Mouse (Mus musculus): Measurements from ENCODE around the gene Tnfsf4. TPM values are rescaled to one million over a fixed set of nuclear protein-coding genes. Genes with fewer than 3 reads are reported as not detected.

The Tnfsf4 gene
- not detected in 2 replicates for polyA plus RNA-seq (2012; ENCODE audit: low replicate concordance)

DNA sequence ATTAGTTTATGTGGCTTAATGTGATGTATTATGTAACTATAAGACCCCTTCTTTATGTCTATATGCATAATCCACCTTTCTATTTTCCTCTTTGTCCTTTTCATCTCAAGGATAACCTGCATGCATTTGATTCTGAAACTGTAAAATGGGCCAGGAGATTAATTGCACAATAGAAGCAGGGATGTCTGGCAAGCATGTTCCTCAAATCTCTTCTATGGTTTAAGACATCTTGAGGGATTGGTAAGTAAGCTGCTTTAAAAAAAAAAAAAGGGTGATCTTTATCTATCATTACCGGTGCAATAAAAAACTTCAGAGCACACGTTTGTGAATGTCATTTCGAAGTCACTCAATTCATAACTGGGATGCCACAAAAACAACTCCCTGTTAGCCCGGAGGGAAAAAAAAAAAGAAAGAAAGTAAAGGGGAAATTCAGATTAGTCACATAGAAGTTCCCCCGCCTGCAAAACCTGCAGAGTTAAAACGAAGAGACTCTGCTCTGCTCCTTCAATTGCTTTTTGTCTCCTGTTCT lies at the start of gene Tnfsf4:
Gene Tnfsf4, plus strand, starts transcription at position 479 of the 529 bp plus-strand sequence.

Other genes with a start within 250 kb of the Tnfsf4 start
- not detected in 2 replicates for gene Tex50, start 236.1 kb upstream of the Tnfsf4 start, polyA plus RNA-seq (2012; ENCODE audit: low replicate concordance)
- gene Prdx6, start 144.2 kb upstream of the Tnfsf4 start, polyA plus RNA-seq (2012; ENCODE audit: low replicate concordance), result 6.4 and 36.3 TPM in 2 replicates
- not detected in 2 replicates for gene Tnfsf18, start 99.2 kb downstream of the Tnfsf4 start, polyA plus RNA-seq (2012; ENCODE audit: low replicate concordance)

Measured in leukemia stem cell, adult 10-12 weeks (primary cell).